Mouse (Mus musculus): ENCODE data around the gene Hspb7.
A peak's percentile ranks its signal among the peaks of the same experiment; 100 is the strongest.

Hspb7 gene

GRCm38 (mm10) chr4:141444451-141445327 lies 24.1 kb downstream of the Hspb7 start, which contains the start of gene Zbtb17:
Gene Zbtb17, plus strand, starts transcription at chr4:141444654.
- DNase-seq (ENCODE audit: low spot score) = peak; percentile 64

GRCm38 (mm10) chr4:141445328-141445720 lies 24.7 kb downstream of the Hspb7 start:
- no peak for DNase-seq (ENCODE audit: low spot score)

GRCm38 (mm10) chr4:141446211-141446610 lies 25.6 kb downstream of the Hspb7 start:
- DNase-seq (ENCODE audit: low spot score) = no peak

- DNase-seq (ENCODE audit: low spot score) = no peak
Measured at GRCm38 (mm10) chr4:141451251-141451650, 30.7 kb downstream of the Hspb7 start.

- DNase-seq (ENCODE audit: low spot score) = no peak
Measured at GRCm38 (mm10) chr4:141451916-141452450, 31.4 kb downstream of the Hspb7 start.

- no peak for DNase-seq (ENCODE audit: low spot score)
Measured at GRCm38 (mm10) chr4:141454581-141455350, 34.2 kb downstream of the Hspb7 start.

GRCm38 (mm10) chr4:141455526-141455925 lies 34.9 kb downstream of the Hspb7 start:
- DNase-seq (ENCODE audit: low spot score) = no peak

- DNase-seq (ENCODE audit: low spot score) = no peak
Measured at GRCm38 (mm10) chr4:141456193-141456938, 35.8 kb downstream of the Hspb7 start.

- no peak for DNase-seq (ENCODE audit: low spot score)
Measured at GRCm38 (mm10) chr4:141458236-141458635, 37.7 kb downstream of the Hspb7 start.

GRCm38 (mm10) chr4:141458888-141459287 lies 38.3 kb downstream of the Hspb7 start:
- DNase-seq (ENCODE audit: low spot score) = no peak

GRCm38 (mm10) chr4:141459766-141460165 lies 39.2 kb downstream of the Hspb7 start:
- no peak for DNase-seq (ENCODE audit: low spot score)

GRCm38 (mm10) chr4:141460481-141460880 lies 39.9 kb downstream of the Hspb7 start:
- DNase-seq (ENCODE audit: low spot score) = no peak

GRCm38 (mm10) chr4:141461088-141461487 lies 40.5 kb downstream of the Hspb7 start:
- DNase-seq (ENCODE audit: low spot score) = no peak

GRCm38 (mm10) chr4:141461576-141461975 lies 41.0 kb downstream of the Hspb7 start:
- no peak for DNase-seq (ENCODE audit: low spot score)

- no peak for DNase-seq (ENCODE audit: low spot score)
Measured at GRCm38 (mm10) chr4:141463472-141463871, 42.9 kb downstream of the Hspb7 start.

GRCm38 (mm10) chr4:141464722-141465121 lies 44.1 kb downstream of the Hspb7 start:
- DNase-seq (ENCODE audit: low spot score) = no peak

GRCm38 (mm10) chr4:141465512-141466288 lies 45.1 kb downstream of the Hspb7 start:
- no peak for DNase-seq (ENCODE audit: low spot score)

GRCm38 (mm10) chr4:141466289-141466795 lies 45.8 kb downstream of the Hspb7 start:
- no peak for DNase-seq (ENCODE audit: low spot score)

GRCm38 (mm10) chr4:141466844-141467580 lies 46.4 kb downstream of the Hspb7 start:
- no peak for DNase-seq (ENCODE audit: low spot score)

GRCm38 (mm10) chr4:141467581-141467927 lies 47.0 kb downstream of the Hspb7 start:
- DNase-seq (ENCODE audit: low spot score) = no peak
